Mouse (Mus musculus) c-Kit-negative CD71-positive TER-119-positive erythroid progenitor cells, embryonic 14.5 days (primary cell): ENCODE data around the gene Mbd4.

Experiments used
- DNase-seq: peaks from one replicate; pipeline ENCODE4 v3.0.0-alpha.2; 2013; ENCODE audit warnings: low read depth, low spot score

Gene Mbd4

GRCm38 (mm10) chr6:115814104-115814503 is 39.1 kb downstream of the Mbd4 start:
- DNase-seq = no peak

GRCm38 (mm10) chr6:115811606-115812005 is 41.6 kb downstream of the Mbd4 start:
- no peak for DNase-seq

- peak; percentile 82 for DNase-seq
These were observed 44.5 kb downstream of the Mbd4 start, which contains the start of gene Rpl32 for GRCm38 (mm10) chr6:115808488-115809231. Gene Rpl32 (minus strand): TSS chr6:115808747.

GRCm38 (mm10) chr6:115808196-115808487 is 45.0 kb downstream of the Mbd4 start:
- no peak for DNase-seq

- peak; percentile 4 for DNase-seq
These were observed 45.5 kb downstream of the Mbd4 start for GRCm38 (mm10) chr6:115807464-115808195.

GRCm38 (mm10) chr6:115804432-115805192 is 48.6 kb downstream of the Mbd4 start:
- no peak for DNase-seq

- DNase-seq = no peak
These were observed 49.4 kb downstream of the Mbd4 start for GRCm38 (mm10) chr6:115803541-115804382.

GRCm38 (mm10) chr6:115801811-115802210 is 51.4 kb downstream of the Mbd4 start:
- DNase-seq = no peak

- DNase-seq = no peak
These were observed 60.4 kb downstream of the Mbd4 start for GRCm38 (mm10) chr6:115792691-115793215.

GRCm38 (mm10) chr6:115791842-115792686 is 61.1 kb downstream of the Mbd4 start:
- no peak for DNase-seq

- no peak for DNase-seq
These were observed 62.2 kb downstream of the Mbd4 start for GRCm38 (mm10) chr6:115791016-115791415.
